Mouse (Mus musculus): ENCODE results near the gene Pate2. TPM values are rescaled to one million over a fixed set of nuclear protein-coding genes. Genes with fewer than 3 reads are reported as not detected.
"Not testable (repeated sequence)": the region's sequence is repeated elsewhere in the genome, so short reads cannot be mapped to it uniquely, and the experiment has no call there.

Gene Pate2
- polyA plus RNA-seq, 1 experiment from 2014 or later: 0.25 TPM

DNA sequence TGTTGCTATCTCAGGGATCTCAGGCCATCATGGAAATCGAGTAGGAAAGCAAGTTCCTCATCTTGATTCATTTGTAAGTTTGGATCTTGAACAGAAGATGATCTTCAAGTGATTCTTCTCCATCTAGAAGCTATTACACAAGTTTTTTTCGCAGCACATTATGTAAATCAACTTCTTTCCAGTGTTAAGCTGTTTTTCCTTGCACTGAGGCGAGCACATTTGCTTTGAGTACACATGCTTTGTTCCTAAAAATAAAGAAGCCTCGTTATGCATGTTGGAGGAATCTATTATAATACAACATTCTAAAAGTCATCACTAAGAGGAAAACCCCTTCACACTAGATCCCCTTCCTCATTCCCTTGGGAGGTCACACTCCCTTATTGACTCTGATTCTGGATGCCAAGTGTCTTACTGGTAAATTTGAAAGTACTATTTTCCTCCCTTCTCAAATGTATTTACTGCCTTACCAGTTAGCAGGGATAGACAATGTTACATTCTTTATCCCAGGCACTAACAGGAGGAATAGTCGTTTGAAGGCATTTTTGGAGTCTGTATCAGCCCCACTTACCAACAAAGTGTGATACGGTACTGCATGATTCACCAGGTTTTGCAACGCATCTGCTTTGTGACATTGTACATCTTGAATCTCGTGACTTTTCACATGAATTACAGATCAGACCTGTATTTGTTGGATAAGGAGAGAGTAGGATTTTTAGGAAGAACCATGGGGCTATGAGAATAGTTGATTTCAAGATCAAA lies 37.7 kb downstream of the Pate2 start:
- DNase-seq: no peak
- Histone ChIP-seq H3K9me3 (replicated peaks) (no peaks in the 10 kb centered on the region), H3K4me3 (replicated peaks) (no peak overlapping the region), H3K4me2 (no peak overlapping the region), H3K27me3 (no peaks in the 10 kb centered on the region), H3K4me1 (replicated peaks) (no peaks in the 10 kb centered on the region), H3K36me3 (no peaks in the 10 kb centered on the region), H3K9ac (no peak overlapping the region), H3K27ac (no peak overlapping the region)
- WGBS (ENCODE audit: insufficient replicate concordance): 50% methylated on average over 8 of the region's 8 CpGs
- ATAC-seq (ENCODE audit: low read depth): no peak

DNA sequence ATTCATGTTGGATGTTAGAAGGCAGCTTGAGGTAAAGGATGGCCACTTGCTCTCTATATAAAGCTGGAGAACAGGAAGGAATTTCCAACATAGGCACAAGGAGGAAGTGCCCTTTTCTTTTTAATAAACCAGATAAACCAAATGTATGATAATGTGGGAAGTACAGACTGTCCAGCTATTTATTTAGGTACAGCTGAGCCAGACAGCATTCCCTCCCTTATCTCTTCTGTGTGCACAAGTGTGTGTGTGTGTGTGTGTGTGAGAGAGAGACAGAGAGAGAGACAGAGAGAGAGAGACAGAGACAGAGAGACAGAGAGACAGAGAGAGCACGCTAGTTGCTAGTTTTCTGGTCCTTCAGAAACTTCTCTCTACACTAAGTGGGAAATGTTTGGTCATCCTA lies 41.8 kb downstream of the Pate2 start, which contains the start of gene Pate4:
Gene Pate4 (minus strand): TSS at position 101 of the 400 bp plus-strand sequence.
- Histone ChIP-seq H3K9me3 (replicated peaks) (no peaks in the 10 kb centered on the region), H3K27ac (no peak within 1 kb of the TSS), H3K4me3 (replicated peaks) (no peak within 1 kb of the TSS), H3K4me2 (no peak within 1 kb of the TSS), H3K36me3 (no peaks in the 10 kb centered on the region), H3K4me1 (replicated peaks) (no peaks in the 10 kb centered on the region), H3K27me3 (no peaks in the 10 kb centered on the region), H3K9ac (no peak within 1 kb of the TSS)
- DNase-seq (no peak), ATAC-seq (ENCODE audit: low read depth) (no peak)
- WGBS (ENCODE audit: insufficient replicate concordance): 48% methylated on average over 1 of the region's 1 CpGs

DNA sequence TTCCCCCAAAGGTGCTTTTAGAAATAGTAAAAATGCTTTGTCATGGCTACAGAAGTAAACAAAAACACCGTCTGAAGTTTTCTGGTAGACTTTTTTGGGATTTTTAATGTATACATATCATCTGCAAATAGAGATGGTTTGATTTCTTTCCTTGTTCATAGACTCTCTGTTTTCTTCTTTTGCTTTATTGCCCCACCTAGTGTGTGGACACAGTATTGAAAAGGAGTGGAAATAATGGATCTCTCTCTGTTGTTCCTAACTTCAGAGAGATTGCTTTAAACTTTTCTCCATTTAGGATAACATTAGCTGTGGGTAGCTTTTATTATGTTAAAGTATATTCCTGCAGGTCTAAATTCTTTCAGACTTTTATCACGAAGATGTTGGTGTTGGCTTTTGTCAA lies 43.9 kb downstream of the Pate2 start:
- DNase-seq: no peak
- H3K9ac ChIP-seq: no peak overlapping the region
- WGBS (ENCODE audit: insufficient replicate concordance): 18% methylated on average over 2 of the region's 2 CpGs

DNA sequence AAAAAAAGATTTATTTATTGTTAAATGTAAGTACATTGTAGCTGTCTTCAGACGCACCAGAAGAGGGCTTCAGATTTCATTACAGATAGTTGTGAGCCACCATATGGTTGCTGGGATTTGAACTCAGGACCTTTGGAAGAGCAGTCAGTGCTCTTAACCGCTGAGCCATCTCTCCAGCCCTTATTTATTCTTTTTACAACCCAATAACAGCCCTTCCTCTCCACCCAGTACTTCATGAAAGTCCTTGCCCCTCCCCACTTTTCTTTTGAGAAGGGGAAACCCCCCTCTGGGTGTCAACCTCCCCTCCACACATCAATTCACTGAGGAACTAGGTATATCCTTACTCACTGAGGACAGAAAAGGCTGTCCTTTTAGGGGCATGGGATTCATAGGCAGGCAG lies 46.7 kb downstream of the Pate2 start:
- not testable (repeated sequence) for H3K27me3 ChIP-seq; H3K4me2 ChIP-seq; DNase-seq; H3K4me1 ChIP-seq (replicated peaks); H3K9ac ChIP-seq; H3K36me3 ChIP-seq; H3K27ac ChIP-seq; H3K9me3 ChIP-seq (replicated peaks); H3K4me3 ChIP-seq (replicated peaks); ATAC-seq (ENCODE audit: low read depth)
- WGBS (ENCODE audit: insufficient replicate concordance): 42% methylated on average over 2 of the region's 2 CpGs

More for the DNA sequence above, 43.9 kb downstream of the Pate2 start:
- H3K27ac ChIP-seq: no peak overlapping the region
- H3K4me3 ChIP-seq (replicated peaks): no peak overlapping the region
- no peaks in the 10 kb centered on the region for H3K4me1 ChIP-seq (replicated peaks)
- no peak for ATAC-seq (ENCODE audit: low read depth)
- no peaks in the 10 kb centered on the region for H3K9me3 ChIP-seq (replicated peaks)
- H3K4me2 ChIP-seq: no peak overlapping the region
- H3K36me3 ChIP-seq: no peaks in the 10 kb centered on the region
- H3K27me3 ChIP-seq: no peaks in the 10 kb centered on the region

DNA sequence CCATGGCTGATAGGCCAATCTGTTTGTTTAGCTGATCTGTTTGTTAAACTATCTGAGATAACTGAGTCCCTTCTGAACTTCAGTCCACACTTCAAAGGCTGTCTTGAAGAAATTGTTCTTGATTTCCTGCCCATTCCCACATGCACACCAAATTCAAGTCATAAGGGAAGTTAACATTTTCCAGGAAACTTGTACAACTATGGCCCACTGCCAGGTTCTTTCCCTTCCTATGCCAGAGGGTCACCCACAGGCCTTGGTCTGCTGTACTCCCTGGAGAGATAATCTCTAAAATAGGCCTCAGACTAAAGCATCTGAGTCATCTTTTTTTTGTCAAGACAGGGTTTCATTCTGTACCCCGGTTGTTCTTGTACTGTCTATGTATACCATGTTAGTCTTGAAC lies 62.9 kb downstream of the Pate2 start:
- Histone ChIP-seq H3K4me1 (replicated peaks) (no peaks in the 10 kb centered on the region), H3K9me3 (replicated peaks) (no peaks in the 10 kb centered on the region), H3K9ac (no peak overlapping the region), H3K27me3 (no peaks in the 10 kb centered on the region), H3K36me3 (no peaks in the 10 kb centered on the region), H3K4me3 (replicated peaks) (no peak overlapping the region), H3K4me2 (no peak overlapping the region), H3K27ac (no peak overlapping the region)
- WGBS (ENCODE audit: insufficient replicate concordance): 70% methylated on average over 1 of the region's 1 CpGs
- no peak for DNase-seq
- ATAC-seq (ENCODE audit: low read depth): no peak

DNA sequence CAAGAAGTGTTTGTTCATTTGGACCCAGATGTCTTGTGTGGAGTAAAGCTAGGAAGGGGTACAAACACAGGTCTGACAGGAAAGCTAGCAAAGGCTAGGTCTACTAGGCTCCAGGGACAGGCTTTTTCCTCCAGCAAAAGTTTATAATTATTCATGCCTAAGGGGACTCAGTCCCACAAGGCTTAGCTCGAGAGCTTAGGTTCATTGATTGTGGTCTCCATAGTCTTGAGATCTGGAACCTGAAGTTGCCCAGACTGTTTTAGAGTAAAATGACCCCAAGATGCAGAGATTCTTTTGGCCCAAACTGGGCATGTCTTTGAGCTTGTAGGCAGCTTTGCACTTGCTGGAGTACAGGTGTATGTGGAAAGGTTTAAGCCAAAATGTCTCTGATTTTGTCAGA lies 78.0 kb downstream of the Pate2 start, which contains the start of gene Pate3:
Gene Pate3 (minus strand): TSS at position 101 of the 400 bp plus-strand sequence.
- no peaks in the 10 kb centered on the region for H3K4me1 ChIP-seq (replicated peaks)
- H3K4me2 ChIP-seq: no peak within 1 kb of the TSS
- H3K27ac ChIP-seq: no peak within 1 kb of the TSS
- H3K36me3 ChIP-seq: no peaks in the 10 kb centered on the region
- no peak within 1 kb of the TSS for H3K9ac ChIP-seq
- no peaks in the 10 kb centered on the region for H3K9me3 ChIP-seq (replicated peaks)
- H3K27me3 ChIP-seq: no peaks in the 10 kb centered on the region
- H3K4me3 ChIP-seq (replicated peaks): no peak within 1 kb of the TSS
- WGBS (ENCODE audit: insufficient replicate concordance): 41% methylated on average over 1 of the region's 1 CpGs
- no peak for ATAC-seq (ENCODE audit: low read depth)
- no peak for DNase-seq

DNA sequence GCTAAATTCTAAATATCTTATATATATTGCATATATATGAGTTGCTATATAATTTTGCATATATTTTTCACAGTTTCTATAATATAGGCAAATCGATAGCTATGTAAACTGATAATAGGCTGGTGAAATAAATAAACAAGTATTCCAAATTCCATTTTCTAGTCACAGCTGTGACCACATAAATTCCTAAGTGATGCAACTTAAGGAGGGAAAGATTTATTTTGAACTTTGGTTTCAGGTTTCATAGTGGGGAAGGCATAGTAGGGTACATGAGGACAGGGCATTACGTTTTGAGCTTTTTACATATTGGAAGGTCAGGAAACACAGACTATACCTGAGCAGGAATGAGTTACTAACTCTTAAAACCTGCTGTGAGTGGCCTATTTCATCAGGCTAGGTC lies 103.5 kb downstream of the Pate2 start:
- ATAC-seq (ENCODE audit: low read depth): no peak
- Histone ChIP-seq H3K9ac (no peak overlapping the region), H3K27me3 (no peaks in the 10 kb centered on the region), H3K4me2 (no peak overlapping the region), H3K27ac (no peak overlapping the region), H3K9me3 (replicated peaks) (no peaks in the 10 kb centered on the region), H3K4me1 (replicated peaks) (no peaks in the 10 kb centered on the region), H3K4me3 (replicated peaks) (no peak overlapping the region), H3K36me3 (no peaks in the 10 kb centered on the region)
- WGBS (ENCODE audit: insufficient replicate concordance): 60% methylated on average over 2 of the region's 2 CpGs
- no peak for DNase-seq

DNA sequence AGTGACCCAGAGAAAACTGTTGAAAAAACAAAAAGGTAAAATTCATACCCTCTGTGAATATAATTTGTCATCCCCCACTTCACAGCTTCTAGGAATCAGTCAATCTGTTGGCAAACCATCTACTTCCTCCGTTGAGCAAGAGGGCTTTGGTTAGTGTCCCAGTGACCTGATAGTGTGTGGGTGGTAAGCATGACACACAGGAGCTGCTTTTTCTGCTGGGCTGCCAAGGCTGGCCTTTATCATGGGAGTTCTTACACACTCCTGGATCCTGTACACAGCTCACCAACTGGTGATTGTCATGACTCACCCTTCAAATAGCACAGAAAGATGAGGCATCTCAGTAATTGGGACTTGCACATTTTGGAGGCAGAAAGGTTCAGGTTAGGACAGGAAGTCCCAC lies 116.9 kb downstream of the Pate2 start, which contains the start of gene Pate1:
Gene Pate1 (minus strand): TSS at position 378 of the 400 bp plus-strand sequence.
- no peak within 1 kb of the TSS for H3K27ac ChIP-seq
- ATAC-seq (ENCODE audit: low read depth) (no peak), DNase-seq (no peak)
- H3K4me2 ChIP-seq: no peak within 1 kb of the TSS
- H3K36me3 ChIP-seq: no peaks in the 10 kb centered on the region
- no peaks in the 10 kb centered on the region for H3K27me3 ChIP-seq
- H3K9ac ChIP-seq: no peak within 1 kb of the TSS
- H3K4me3 ChIP-seq (replicated peaks): no peak within 1 kb of the TSS
- WGBS (ENCODE audit: insufficient replicate concordance): 53% methylated on average over 1 of the region's 1 CpGs
- no peaks in the 10 kb centered on the region for H3K9me3 ChIP-seq (replicated peaks)
- H3K4me1 ChIP-seq (replicated peaks): no peaks in the 10 kb centered on the region

DNA sequence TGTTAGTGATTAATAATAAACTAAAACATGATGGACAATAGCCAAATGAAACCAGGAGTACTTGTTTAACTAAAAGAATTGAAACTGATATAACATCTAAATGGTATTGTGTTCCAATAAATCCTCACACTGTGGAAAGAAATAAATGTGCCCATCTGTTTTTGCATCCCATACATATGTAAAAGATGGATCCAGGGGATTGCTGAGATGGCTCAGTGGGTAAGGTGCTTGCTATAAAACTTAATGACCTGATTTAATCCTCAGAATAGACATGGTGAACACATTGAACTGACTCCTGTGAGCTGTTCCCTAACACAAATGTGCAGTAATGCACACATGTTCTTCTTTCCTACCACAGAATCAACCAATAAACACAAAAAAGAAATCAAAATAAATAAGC lies 121.8 kb downstream of the Pate2 start:
- no peaks in the 10 kb centered on the region for H3K36me3 ChIP-seq
- no peak overlapping the region for H3K4me3 ChIP-seq (replicated peaks)
- DNase-seq: no peak
- H3K4me1 ChIP-seq (replicated peaks): no peaks in the 10 kb centered on the region
- H3K27me3 ChIP-seq: no peaks in the 10 kb centered on the region
- no peak for ATAC-seq (ENCODE audit: low read depth)
- no peaks in the 10 kb centered on the region for H3K9me3 ChIP-seq (replicated peaks)
- no peak overlapping the region for H3K27ac ChIP-seq
- H3K4me2 ChIP-seq: no peak overlapping the region
- no peak overlapping the region for H3K9ac ChIP-seq

DNA sequence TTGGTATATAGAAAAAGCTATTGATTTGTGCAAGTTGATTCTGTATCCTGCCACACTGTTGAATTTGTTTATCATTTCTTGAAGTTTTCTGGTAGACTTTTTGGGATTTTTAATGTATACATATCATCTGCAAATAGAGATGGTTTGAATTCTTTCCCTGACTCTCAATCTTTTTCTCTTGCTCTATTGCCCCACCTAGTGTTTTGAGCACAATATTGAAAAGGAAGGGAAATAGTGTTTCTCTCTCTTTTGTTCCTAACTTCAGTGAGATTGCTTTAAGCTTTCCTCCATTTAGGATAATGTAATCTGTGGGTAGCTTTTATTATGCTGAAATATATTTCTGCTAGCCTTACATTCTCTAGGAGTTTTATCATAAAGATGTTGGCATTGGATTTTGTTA lies 137.2 kb downstream of the Pate2 start:
- H3K9me3 ChIP-seq (replicated peaks): no peaks in the 10 kb centered on the region
- H3K9ac ChIP-seq: no peak overlapping the region
- no peaks in the 10 kb centered on the region for H3K4me1 ChIP-seq (replicated peaks)
- H3K36me3 ChIP-seq: no peaks in the 10 kb centered on the region
- H3K4me2 ChIP-seq: no peak overlapping the region
- no peak for ATAC-seq (ENCODE audit: low read depth)
- no peak overlapping the region for H3K27ac ChIP-seq
- DNase-seq: no peak
- no peaks in the 10 kb centered on the region for H3K27me3 ChIP-seq
- no peak overlapping the region for H3K4me3 ChIP-seq (replicated peaks)
